Mouse (Mus musculus): ENCODE measurements around the gene Acta1.

- TF ChIP-seq POLR2A (IDR thresholded peaks at IDR 0.05; ENCODE audit: control insufficient read depth, low read depth, low read length): peak; percentile 3; the same call in 1 of the 2 replicates
- no peak for TF ChIP-seq CTCF (IDR thresholded peaks at IDR 0.05; ENCODE audit: control insufficient read depth, insufficient read depth, insufficient replicate concordance, low read depth, low read length)
Observed at GRCm38 (mm10) chr8:123858941-123859647, 35.5 kb downstream of the Acta1 start.

All from testis, adult 2 months (tissue).